In the genomic region with DNA sequence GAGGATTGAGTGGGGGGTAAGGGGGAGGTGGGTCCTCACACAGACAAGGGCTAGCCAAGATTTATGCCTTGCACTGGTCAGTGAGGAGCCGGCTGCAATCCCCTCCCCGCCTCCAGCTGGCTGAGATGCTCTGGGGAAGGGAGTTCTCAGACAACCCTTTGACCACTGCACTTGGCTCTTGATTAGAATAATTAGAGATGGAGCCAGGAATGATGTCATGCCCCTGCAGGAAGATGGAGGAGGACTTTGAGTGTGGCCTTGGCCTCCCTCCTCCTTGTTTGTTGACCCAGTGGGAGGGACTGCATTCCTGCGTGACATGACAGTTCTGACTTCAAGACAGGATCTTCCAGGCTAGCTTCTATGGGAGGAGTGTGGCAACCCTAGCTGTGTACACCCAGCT, we compare ENCODE assay signal across 10 mouse cellular contexts. TPM values are rescaled to one million over a fixed set of nuclear protein-coding genes. Genes with fewer than 3 reads are reported as not detected.
DNase-seq lines count a peak whose midpoint lies in the region; ATAC-seq lines count a peak whose summit lies in the region.
"Had no signal": no experiment of that assay in that cellular context is flagged by ENCODE, and none has a peak within 500 bp of the region (broad histone marks: within the 10 kb centered on the region; RNA-seq: fewer than 3 reads in every experiment).

No protein-coding gene starts in this region.

- peaks cover 6% of the 10 kb centered on the region for H3K4me1 ChIP-seq in liver, embryonic 16.5 days (ENCODE audit: control insufficient read depth, low read depth, low read length)
- H3K4me1 ChIP-seq in liver, embryonic 11.5 days (replicated peaks; ENCODE audit: control insufficient read depth, insufficient read depth, low read length): peaks cover 11% of the 10 kb centered on the region
- peaks cover 35% of the 10 kb centered on the region for H3K4me1 ChIP-seq in embryonic facial prominence, embryonic 10.5 days
- peaks cover 18% of the 10 kb centered on the region for H3K4me1 ChIP-seq in lung, embryonic 16.5 days (replicated peaks; ENCODE audit: control insufficient read depth, insufficient read depth, low read length)

- no peaks in the 10 kb centered on the region for H3K27me3 ChIP-seq in liver, embryonic 16.5 days (ENCODE audit: control insufficient read depth, insufficient read depth, low read depth, low read length)
- H3K27me3 ChIP-seq in liver, embryonic 11.5 days (replicated peaks; ENCODE audit: control insufficient read depth, insufficient read depth, low read length): no peaks in the 10 kb centered on the region
- no peaks in the 10 kb centered on the region for H3K27me3 ChIP-seq in embryonic facial prominence, embryonic 10.5 days (replicated peaks; ENCODE audit: low read depth, poor library complexity, severe bottlenecking)
- H3K27me3 ChIP-seq in lung, embryonic 16.5 days (ENCODE audit: control insufficient read depth, insufficient read depth, low read depth, low read length): no peaks in the 10 kb centered on the region

- H3K9me3 ChIP-seq in liver, embryonic 16.5 days (replicated peaks; ENCODE audit: control insufficient read depth, low read length): no peaks in the 10 kb centered on the region
- no peaks in the 10 kb centered on the region for H3K9me3 ChIP-seq in liver, embryonic 11.5 days (ENCODE audit: control insufficient read depth, low read length)
- no peaks in the 10 kb centered on the region for H3K9me3 ChIP-seq in embryonic facial prominence, embryonic 10.5 days
- no peaks in the 10 kb centered on the region for H3K9me3 ChIP-seq in lung, embryonic 16.5 days (ENCODE audit: control insufficient read depth, low read length)

- H3K36me3 ChIP-seq in liver, embryonic 16.5 days (ENCODE audit: control insufficient read depth, insufficient read depth): no peaks in the 10 kb centered on the region
- H3K36me3 ChIP-seq in liver, embryonic 11.5 days (ENCODE audit: control insufficient read depth, insufficient read depth, low read length): no peaks in the 10 kb centered on the region
- no peaks in the 10 kb centered on the region for H3K36me3 ChIP-seq in embryonic facial prominence, embryonic 10.5 days (replicated peaks)
- no peaks in the 10 kb centered on the region for H3K36me3 ChIP-seq in lung, embryonic 16.5 days (ENCODE audit: control insufficient read depth, insufficient read depth, low read length)

- 59% methylated on average over 3 of the region's 3 CpGs for WGBS in liver, embryonic 16.5 days (ENCODE audit: insufficient replicate concordance)
- 57% methylated on average over 3 of the region's 3 CpGs for WGBS in liver, embryonic 11.5 days
- 61% methylated on average over 3 of the region's 3 CpGs for WGBS in embryonic facial prominence, embryonic 10.5 days
- WGBS in lung, embryonic 16.5 days: 25% methylated on average over 3 of the region's 3 CpGs

- intact Hi-C loops in heart, postnatal 25 days (cut with DNase I): loop anchor here (2.0 kb wide), 2 partner anchors 21 to 131 kb away; no protein-coding TSS in a partner anchor
- intact Hi-C loops in left cerebral cortex, postnatal 36 days (cut with DNase I): no loop called here

- H3K4me2 ChIP-seq in liver, embryonic 16.5 days (ENCODE audit: low read depth, low read length): no peak overlapping the region
- no peak overlapping the region for H3K4me2 ChIP-seq in liver, embryonic 11.5 days
- H3K4me2 ChIP-seq in lung, embryonic 16.5 days (ENCODE audit: low read depth, low read length): no peak overlapping the region

- H3K27ac ChIP-seq in liver, embryonic 16.5 days (ENCODE audit: low read length): no peak overlapping the region
- no peak overlapping the region for H3K27ac ChIP-seq in liver, embryonic 11.5 days (ENCODE audit: low read depth, low read length)
- H3K27ac ChIP-seq in embryonic facial prominence, embryonic 10.5 days (replicated peaks): peak overlapping the region; percentile 40
- H3K27ac ChIP-seq in lung, embryonic 16.5 days (ENCODE audit: low read length): peak overlapping the region; percentile 28

- no peak overlapping the region for H3K4me3 ChIP-seq in liver, embryonic 16.5 days (ENCODE audit: low read depth, low read length)
- H3K4me3 ChIP-seq in liver, embryonic 11.5 days (ENCODE audit: low read depth, low read length): no peak overlapping the region
- H3K4me3 ChIP-seq in embryonic facial prominence, embryonic 10.5 days: no peak overlapping the region
- H3K4me3 ChIP-seq in lung, embryonic 16.5 days (ENCODE audit: low read length): no peak overlapping the region
- H3K4me3 ChIP-seq: myocyte had no signal

- no peak for DNase-seq in liver, embryonic 11.5 days (ENCODE audit: low spot score)
- no peak for DNase-seq in embryonic facial prominence, embryonic 10.5 days (ENCODE audit: low spot score)
- DNase-seq in heart, postnatal 25 days (ENCODE audit: low spot score): peak; percentile 86
- no peak for DNase-seq in left cerebral cortex, adult 9 months (ENCODE audit: low spot score in 2 of 2)
- no peak for DNase-seq in natural killer cell, adult 2 months (ENCODE audit: low spot score in 2 of 2)
- no peak for DNase-seq in left cerebral cortex, postnatal 36 days (ENCODE audit: low spot score in 2 of 2)

- no peak overlapping the region for H3K9ac ChIP-seq in liver, embryonic 16.5 days (ENCODE audit: low read depth, low read length)
- no peak overlapping the region for H3K9ac ChIP-seq in liver, embryonic 11.5 days (ENCODE audit: low read depth, low read length)
- H3K9ac ChIP-seq in lung, embryonic 16.5 days (ENCODE audit: low read length): no peak overlapping the region

- 0 out of 2 replicates have a peak, but pooled peaks have one; percentile 10 for ATAC-seq in liver, embryonic 16.5 days (ENCODE audit: low read depth)
- ATAC-seq in liver, embryonic 11.5 days (replicated peaks; ENCODE audit: low FRiP score): no peak
- peak; percentile 69 for ATAC-seq in lung, embryonic 16.5 days (ENCODE audit: low read depth)

RNA-seq across cellular contexts. Expression of gene Lrrc74a, which starts 59.7 kb away (rescaled TPM):
- polyA plus RNA-seq in liver, embryonic 16.5 days (2015; fragmentation: Nextera tagmentation; extraction: Ambion mirVana): not detected in 2 replicates
- polyA plus RNA-seq in liver, embryonic 11.5 days (2014; fragmentation: Nextera tagmentation; extraction: Ambion mirVana): not detected in 2 replicates
- not detected in 2 replicates for polyA plus RNA-seq in embryonic facial prominence, embryonic 10.5 days (2016; fragmentation: Nextera tagmentation; extraction: Ambion mirVana)
- total RNA-seq in heart, postnatal 25 days (2021): not detected
- not detected in 2 replicates for polyA plus RNA-seq in lung, embryonic 16.5 days (2015; fragmentation: Nextera tagmentation; extraction: Ambion mirVana)
- total RNA-seq in left cerebral cortex, postnatal 36 days (2021): not detected
- total RNA-seq: gastrocnemius, postnatal 4 days had no signal
- polyA plus RNA-seq: myocyte had no signal

Comparison
In these comparisons a context has a peak if more than half of its experiments do, and no peak if none do; other contexts are left out.
1. H3K27ac ChIP-seq: peak in embryonic facial prominence, embryonic 10.5 days (single experiment) and lung, embryonic 16.5 days (single experiment); none in liver, embryonic 16.5 days (single experiment) and liver, embryonic 11.5 days (single experiment).